In genomic region chr7:36224416-36224815, GRCm38 (mm10) we compare ENCODE assay signal across 31 mouse cellular contexts.
"Had no signal": no experiment of that assay in that cellular context is flagged by ENCODE, and none has a peak within 500 bp of the region (broad histone marks: within the 10 kb centered on the region; RNA-seq: fewer than 3 reads in every experiment).

No protein-coding gene starts in this region.

- ATAC-seq: liver, embryonic 12.5 days; liver, postnatal 0 days; lung, postnatal 0 days; midbrain, embryonic 13.5 days; midbrain, embryonic 15.5 days; midbrain, embryonic 16.5 days had no signal

- H3K27me3 ChIP-seq: limb, embryonic 12.5 days; limb, embryonic 13.5 days; limb, embryonic 15.5 days; liver, embryonic 12.5 days; liver, embryonic 13.5 days; liver, embryonic 15.5 days; lung, embryonic 15.5 days; megakaryocyte, embryonic 14.5 days; midbrain, embryonic 12.5 days; midbrain, embryonic 13.5 days; midbrain, embryonic 15.5 days; neural tube, embryonic 12.5 days had no signal

- H3K4me1 ChIP-seq: limb, embryonic 12.5 days; limb, embryonic 13.5 days; limb, embryonic 15.5 days; liver, embryonic 12.5 days; liver, embryonic 13.5 days; liver, embryonic 15.5 days; lung, embryonic 15.5 days; megakaryocyte, embryonic 14.5 days; midbrain, embryonic 10.5 days; midbrain, embryonic 12.5 days; midbrain, embryonic 13.5 days; midbrain, embryonic 15.5 days; neural tube, embryonic 12.5 days had no signal

- H3K4me2 ChIP-seq: limb, embryonic 12.5 days; limb, embryonic 13.5 days; limb, embryonic 15.5 days; liver, embryonic 11.5 days; liver, embryonic 12.5 days; liver, embryonic 13.5 days; liver, embryonic 15.5 days; lung, embryonic 14.5 days; lung, embryonic 15.5 days; midbrain, embryonic 11.5 days; midbrain, embryonic 12.5 days; midbrain, embryonic 13.5 days; midbrain, embryonic 15.5 days; neural tube, embryonic 12.5 days had no signal

- H3K9me3 ChIP-seq: limb, embryonic 12.5 days; limb, embryonic 13.5 days; limb, embryonic 15.5 days; liver, embryonic 12.5 days; liver, embryonic 13.5 days; liver, embryonic 15.5 days; lung, embryonic 15.5 days; midbrain, embryonic 10.5 days; midbrain, embryonic 12.5 days; midbrain, embryonic 13.5 days; midbrain, embryonic 15.5 days; neural tube, embryonic 12.5 days had no signal

- H3K27ac ChIP-seq: limb, embryonic 12.5 days; limb, embryonic 13.5 days; limb, embryonic 15.5 days; liver, embryonic 12.5 days; liver, embryonic 13.5 days; liver, embryonic 14.5 days; liver, embryonic 15.5 days; lung, embryonic 15.5 days; macrophage; midbrain, embryonic 10.5 days; midbrain, embryonic 12.5 days; midbrain, embryonic 13.5 days; midbrain, embryonic 15.5 days; neural tube, embryonic 12.5 days had no signal

- H3K36me3 ChIP-seq: limb, embryonic 12.5 days; limb, embryonic 13.5 days; limb, embryonic 15.5 days; liver, embryonic 12.5 days; liver, embryonic 13.5 days; liver, embryonic 15.5 days; lung, embryonic 15.5 days; midbrain, embryonic 10.5 days; midbrain, embryonic 12.5 days; midbrain, embryonic 13.5 days; midbrain, embryonic 15.5 days; neural tube, embryonic 12.5 days had no signal

- DNase-seq: left cerebral cortex, postnatal 4 days; liver; liver, embryonic 13.5 days; liver, postnatal 0 days; lung, adult 18-20 months; lung, adult 2 months; lung, embryonic 14.5 days; lung, postnatal 10 days; lung, postnatal 14 days; lung, postnatal 36 days; lung, postnatal 4 days; midbrain, embryonic 14.5 days had no signal

- H3K9ac ChIP-seq: limb, embryonic 12.5 days; limb, embryonic 13.5 days; limb, embryonic 15.5 days; liver, embryonic 12.5 days; liver, embryonic 13.5 days; liver, embryonic 14.5 days; liver, embryonic 15.5 days; liver, postnatal 0 days; lung, embryonic 14.5 days; lung, embryonic 15.5 days; midbrain, embryonic 12.5 days; midbrain, embryonic 13.5 days; midbrain, embryonic 15.5 days; neural tube, embryonic 12.5 days had no signal

- H3K4me3 ChIP-seq: limb, embryonic 12.5 days; limb, embryonic 13.5 days; limb, embryonic 15.5 days; liver, embryonic 12.5 days; liver, embryonic 13.5 days; liver, embryonic 15.5 days; lung, embryonic 15.5 days; megakaryocyte, embryonic 14.5 days; midbrain, embryonic 10.5 days; midbrain, embryonic 12.5 days; midbrain, embryonic 13.5 days; midbrain, embryonic 15.5 days; myocyte; neural tube, embryonic 12.5 days had no signal
